Mouse (Mus musculus): ENCODE data around the gene Ppp2r5c.

Gene Ppp2r5c

GRCm38 (mm10) chr12:110506046-110506445 lies 59.1 kb downstream of the Ppp2r5c start:
- in situ Hi-C loops (cut with MboI; ENCODE audit: unreplicated experiment in 2 of 2) = no loop called here

- in situ Hi-C loops (cut with MboI; ENCODE audit: unreplicated experiment in 2 of 2) = no loop called here
Measured at GRCm38 (mm10) chr12:110507714-110508297, 60.9 kb downstream of the Ppp2r5c start.

- in situ Hi-C loops (cut with MboI; ENCODE audit: unreplicated experiment in 2 of 2) = no loop called here
Measured at GRCm38 (mm10) chr12:110508680-110509079, 61.8 kb downstream of the Ppp2r5c start.

GRCm38 (mm10) chr12:110510171-110510871 lies 63.4 kb downstream of the Ppp2r5c start:
- in situ Hi-C loops (cut with MboI; ENCODE audit: unreplicated experiment in 2 of 2) = no loop called here

- in situ Hi-C loops (cut with MboI; ENCODE audit: unreplicated experiment in 2 of 2) = no loop called here
Measured at GRCm38 (mm10) chr12:110511201-110511600, 64.3 kb downstream of the Ppp2r5c start.

GRCm38 (mm10) chr12:110511856-110512433 lies 65.0 kb downstream of the Ppp2r5c start:
- in situ Hi-C loops (cut with MboI; ENCODE audit: unreplicated experiment in 2 of 2) = no loop called here

GRCm38 (mm10) chr12:110512884-110513283 lies 66.0 kb downstream of the Ppp2r5c start:
- in situ Hi-C loops (cut with MboI; ENCODE audit: unreplicated experiment in 2 of 2) = no loop called here

GRCm38 (mm10) chr12:110515676-110516075 lies 68.8 kb downstream of the Ppp2r5c start:
- in situ Hi-C loops (cut with MboI; ENCODE audit: unreplicated experiment in 2 of 2) = no loop called here

GRCm38 (mm10) chr12:110520236-110520987 lies 73.5 kb downstream of the Ppp2r5c start:
- in situ Hi-C loops (cut with MboI; ENCODE audit: unreplicated experiment in 2 of 2) = loop anchor here in 1 of 2 experiments (10.0 kb wide), 1 partner anchor 66 kb away; no protein-coding TSS in a partner anchor

- in situ Hi-C loops (cut with MboI; ENCODE audit: unreplicated experiment in 2 of 2) = loop anchor here in 1 of 2 experiments (10.0 kb wide), 1 partner anchor 69 kb away; no protein-coding TSS in a partner anchor
Measured at GRCm38 (mm10) chr12:110523526-110523925, 76.6 kb downstream of the Ppp2r5c start.

- in situ Hi-C loops (cut with MboI; ENCODE audit: unreplicated experiment in 2 of 2) = no loop called here
Measured at GRCm38 (mm10) chr12:110532711-110533110, 85.8 kb downstream of the Ppp2r5c start.

GRCm38 (mm10) chr12:110533151-110533550 lies 86.2 kb downstream of the Ppp2r5c start:
- in situ Hi-C loops (cut with MboI; ENCODE audit: unreplicated experiment in 2 of 2) = no loop called here

GRCm38 (mm10) chr12:110533832-110534231 lies 86.9 kb downstream of the Ppp2r5c start:
- in situ Hi-C loops (cut with MboI; ENCODE audit: unreplicated experiment in 2 of 2) = no loop called here

- in situ Hi-C loops (cut with MboI; ENCODE audit: unreplicated experiment in 2 of 2) = no loop called here
Measured at GRCm38 (mm10) chr12:110535361-110535760, 88.4 kb downstream of the Ppp2r5c start.

GRCm38 (mm10) chr12:110537751-110538150 lies 90.8 kb downstream of the Ppp2r5c start:
- in situ Hi-C loops (cut with MboI; ENCODE audit: unreplicated experiment in 2 of 2) = no loop called here

- in situ Hi-C loops (cut with MboI; ENCODE audit: unreplicated experiment in 2 of 2) = no loop called here
Measured at GRCm38 (mm10) chr12:110539346-110539745, 92.4 kb downstream of the Ppp2r5c start.

GRCm38 (mm10) chr12:110539798-110540197 lies 92.9 kb downstream of the Ppp2r5c start:
- in situ Hi-C loops (cut with MboI; ENCODE audit: unreplicated experiment in 2 of 2) = no loop called here

- in situ Hi-C loops (cut with MboI; ENCODE audit: unreplicated experiment in 2 of 2) = no loop called here
Measured at GRCm38 (mm10) chr12:110540273-110540672, 93.4 kb downstream of the Ppp2r5c start.

GRCm38 (mm10) chr12:110541001-110541400 lies 94.1 kb downstream of the Ppp2r5c start:
- in situ Hi-C loops (cut with MboI; ENCODE audit: unreplicated experiment in 2 of 2) = no loop called here

GRCm38 (mm10) chr12:110541528-110541927 lies 94.6 kb downstream of the Ppp2r5c start:
- in situ Hi-C loops (cut with MboI; ENCODE audit: unreplicated experiment in 2 of 2) = no loop called here

Data from v-Abl transformed pro-B cells (cell line).